Mouse (Mus musculus): ENCODE data around the gene Gm10271. TPM values are rescaled to one million over a fixed set of nuclear protein-coding genes. Genes with fewer than 3 reads are reported as not detected.
A peak's percentile ranks its signal among the peaks of the same experiment; 100 is the strongest.

Gm10271 gene
- polyA plus RNA-seq, 1 experiment from 2014 or later: not detected

DNA sequence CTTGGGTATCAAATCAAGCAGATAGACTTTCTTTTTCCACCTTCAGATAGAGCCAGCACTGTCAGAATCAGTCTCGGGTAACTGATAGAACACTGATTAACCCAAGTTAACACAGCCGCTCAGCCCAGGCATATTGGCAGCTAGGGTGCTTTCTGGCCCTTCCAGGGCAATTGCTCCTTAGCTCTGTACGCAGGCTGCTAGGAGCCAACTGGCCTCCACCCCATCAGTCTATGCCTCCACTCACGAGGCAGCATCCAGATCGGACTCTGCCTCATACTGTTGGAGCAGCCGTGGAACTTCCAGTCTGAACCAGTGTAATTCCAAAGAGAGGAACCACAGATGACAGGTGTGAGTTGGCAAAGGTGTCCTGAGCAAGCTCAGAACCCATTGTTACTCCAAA lies 6.3 kb downstream of the Gm10271 start:
- 85% methylated on average over 6 of the region's 6 CpGs for WGBS
- no peak for ATAC-seq (ENCODE audit: low FRiP score)
- H3K9ac ChIP-seq: no peak overlapping the region
- no peak overlapping the region for H3K4me2 ChIP-seq (replicated peaks)
- H3K27me3 ChIP-seq: no peaks in the 10 kb centered on the region
- H3K4me3 ChIP-seq: no peak overlapping the region
- no peaks in the 10 kb centered on the region for H3K4me1 ChIP-seq
- no peaks in the 10 kb centered on the region for H3K9me3 ChIP-seq (replicated peaks)
- no peaks in the 10 kb centered on the region for H3K36me3 ChIP-seq
- H3K27ac ChIP-seq: no peak overlapping the region

GRCm38 (mm10) chr10:116965297-116965696 lies 7.1 kb downstream of the Gm10271 start:
- Histone ChIP-seq H3K27ac (no peak overlapping the region), H3K4me2 (replicated peaks) (no peak overlapping the region), H3K27me3 (no peaks in the 10 kb centered on the region), H3K9ac (no peak overlapping the region), H3K4me3 (no peak overlapping the region), H3K9me3 (replicated peaks) (no peaks in the 10 kb centered on the region), H3K4me1 (no peaks in the 10 kb centered on the region), H3K36me3 (no peaks in the 10 kb centered on the region)
- no peak for ATAC-seq (ENCODE audit: low FRiP score)
- WGBS: 73% methylated on average over 5 of the region's 5 CpGs

GRCm38 (mm10) chr10:116964571-116964970 lies 7.8 kb downstream of the Gm10271 start:
- 82% methylated on average over 4 of the region's 4 CpGs for WGBS
- ATAC-seq (ENCODE audit: low FRiP score): no peak
- Histone ChIP-seq H3K9me3 (replicated peaks) (no peaks in the 10 kb centered on the region), H3K36me3 (no peaks in the 10 kb centered on the region), H3K4me2 (replicated peaks) (no peak overlapping the region), H3K27ac (no peak overlapping the region), H3K4me3 (no peak overlapping the region), H3K4me1 (no peaks in the 10 kb centered on the region), H3K27me3 (no peaks in the 10 kb centered on the region), H3K9ac (no peak overlapping the region)

GRCm38 (mm10) chr10:116964084-116964483 lies 8.3 kb downstream of the Gm10271 start:
- H3K27ac ChIP-seq: no peak overlapping the region
- no peak overlapping the region for H3K4me2 ChIP-seq (replicated peaks)
- H3K36me3 ChIP-seq: no peaks in the 10 kb centered on the region
- no peaks in the 10 kb centered on the region for H3K27me3 ChIP-seq
- WGBS: 88% methylated on average over 11 of the region's 11 CpGs
- no peak overlapping the region for H3K9ac ChIP-seq
- no peaks in the 10 kb centered on the region for H3K9me3 ChIP-seq (replicated peaks)
- H3K4me1 ChIP-seq: no peaks in the 10 kb centered on the region
- no peak overlapping the region for H3K4me3 ChIP-seq
- no peak for ATAC-seq (ENCODE audit: low FRiP score)

- no peak overlapping the region for H3K27ac ChIP-seq
- H3K36me3 ChIP-seq: no peaks in the 10 kb centered on the region
- H3K27me3 ChIP-seq: no peaks in the 10 kb centered on the region
- no peak overlapping the region for H3K4me2 ChIP-seq (replicated peaks)
- no peaks in the 10 kb centered on the region for H3K9me3 ChIP-seq (replicated peaks)
- 57% methylated on average over 17 of the region's 17 CpGs for WGBS
- ATAC-seq (ENCODE audit: low FRiP score): no peak
- H3K4me3 ChIP-seq: no peak overlapping the region
- H3K4me1 ChIP-seq: no peaks in the 10 kb centered on the region
- no peak overlapping the region for H3K9ac ChIP-seq
Measured at GRCm38 (mm10) chr10:116962803-116963202, 9.6 kb downstream of the Gm10271 start.

GRCm38 (mm10) chr10:116962152-116962551 lies 10.3 kb downstream of the Gm10271 start:
- H3K27me3 ChIP-seq: no peaks in the 10 kb centered on the region
- H3K36me3 ChIP-seq: no peaks in the 10 kb centered on the region
- no peak overlapping the region for H3K4me2 ChIP-seq (replicated peaks)
- ATAC-seq (ENCODE audit: low FRiP score): no peak
- no peaks in the 10 kb centered on the region for H3K9me3 ChIP-seq (replicated peaks)
- WGBS: 79% methylated on average over 14 of the region's 14 CpGs
- no peaks in the 10 kb centered on the region for H3K4me1 ChIP-seq
- no peak overlapping the region for H3K4me3 ChIP-seq
- no peak overlapping the region for H3K27ac ChIP-seq
- H3K9ac ChIP-seq: no peak overlapping the region

- no peaks in the 10 kb centered on the region for H3K36me3 ChIP-seq
- H3K4me2 ChIP-seq (replicated peaks): no peak overlapping the region
- H3K9ac ChIP-seq: no peak overlapping the region
- no peaks in the 10 kb centered on the region for H3K9me3 ChIP-seq (replicated peaks)
- H3K4me1 ChIP-seq: no peaks in the 10 kb centered on the region
- ATAC-seq (ENCODE audit: low FRiP score): no peak
- H3K27me3 ChIP-seq: no peaks in the 10 kb centered on the region
- 52% methylated on average over 5 of the region's 5 CpGs for WGBS
- no peak overlapping the region for H3K4me3 ChIP-seq
- H3K27ac ChIP-seq: no peak overlapping the region
Measured at GRCm38 (mm10) chr10:116957867-116958551, 14.4 kb downstream of the Gm10271 start.

GRCm38 (mm10) chr10:116956483-116957158 lies 15.8 kb downstream of the Gm10271 start:
- H3K4me1 ChIP-seq: no peaks in the 10 kb centered on the region
- H3K4me3 ChIP-seq: no peak overlapping the region
- H3K27me3 ChIP-seq: no peaks in the 10 kb centered on the region
- no peak overlapping the region for H3K4me2 ChIP-seq (replicated peaks)
- H3K9me3 ChIP-seq (replicated peaks): no peaks in the 10 kb centered on the region
- 87% methylated on average over 11 of the region's 11 CpGs for WGBS
- H3K36me3 ChIP-seq: no peaks in the 10 kb centered on the region
- no peak overlapping the region for H3K27ac ChIP-seq
- no peak overlapping the region for H3K9ac ChIP-seq
- no peak for ATAC-seq (ENCODE audit: low FRiP score)

- H3K9ac ChIP-seq: no peak overlapping the region
- 94% methylated on average over 6 of the region's 6 CpGs for WGBS
Measured at GRCm38 (mm10) chr10:116955191-116955590, 17.2 kb downstream of the Gm10271 start.

DNA sequence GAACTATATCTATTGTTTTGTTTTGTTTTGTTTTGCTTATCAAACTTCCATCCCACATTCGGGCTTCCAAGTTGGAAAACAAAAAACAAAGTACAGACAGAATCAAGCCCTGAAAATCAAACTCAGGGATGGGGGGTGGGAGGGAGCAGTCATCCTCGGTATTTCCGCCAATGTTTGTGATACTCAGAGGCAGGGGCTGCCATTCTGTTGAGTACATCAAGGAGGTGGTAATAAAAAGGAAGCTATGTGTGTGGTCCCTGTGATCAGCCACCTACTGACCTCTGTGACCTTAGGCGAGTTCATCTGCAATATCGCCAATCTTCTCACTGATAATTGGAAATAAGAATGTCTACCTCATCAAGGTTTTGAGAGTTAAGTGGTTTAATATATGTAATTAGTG lies 21.5 kb downstream of the Gm10271 start:
- Histone ChIP-seq H3K4me3 (peak overlapping the region; percentile 74), H3K9me3 (replicated peaks) (no peaks in the 10 kb centered on the region), H3K9ac (no peak overlapping the region), H3K36me3 (no peaks in the 10 kb centered on the region), H3K4me2 (replicated peaks) (peak overlapping the region; percentile 64), H3K4me1 (peaks cover 14% of the 10 kb centered on the region), H3K27me3 (no peaks in the 10 kb centered on the region), H3K27ac (no peak overlapping the region)
- ATAC-seq (ENCODE audit: low FRiP score): no peak
- 22% methylated on average over 5 of the region's 5 CpGs for WGBS

More at GRCm38 (mm10) chr10:116955191-116955590, 17.2 kb downstream of the Gm10271 start:
- ATAC-seq (ENCODE audit: low FRiP score): no peak
- Histone ChIP-seq H3K4me2 (replicated peaks) (no peak overlapping the region), H3K27me3 (no peaks in the 10 kb centered on the region), H3K4me1 (no peaks in the 10 kb centered on the region), H3K27ac (no peak overlapping the region), H3K36me3 (no peaks in the 10 kb centered on the region), H3K9me3 (replicated peaks) (no peaks in the 10 kb centered on the region), H3K4me3 (no peak overlapping the region)

- Histone ChIP-seq H3K27me3 (no peaks in the 10 kb centered on the region), H3K9me3 (replicated peaks) (no peaks in the 10 kb centered on the region), H3K4me3 (peak within 1 kb of the TSS; percentile 74), H3K4me2 (replicated peaks) (peak within 1 kb of the TSS; percentile 64), H3K9ac (peak within 1 kb of the TSS; percentile 92), H3K27ac (peak within 1 kb of the TSS; percentile 94), H3K36me3 (no peaks in the 10 kb centered on the region), H3K4me1 (peaks cover 18% of the 10 kb centered on the region)
- WGBS: under 1% methylated on average over 58 of the region's 103 CpGs
- ATAC-seq (ENCODE audit: low FRiP score): peak; percentile 93
Measured at GRCm38 (mm10) chr10:116950009-116950769, 22.2 kb downstream of the Gm10271 start, which contains the start of gene Rab3ip. Gene Rab3ip (minus strand): TSS chr10:116950769.
